Mouse (Mus musculus) testis, postnatal 10 days (tissue): ENCODE results near the gene Olfr24.
"Not testable (repeated sequence)": the region's sequence is repeated elsewhere in the genome, so short reads cannot be mapped to it uniquely, and the experiment has no call there.

Experiments
- DNase-seq: peaks from one replicate; pipeline ENCODE4 v3.0.0; 2021; ENCODE audit warnings: low spot score

The Olfr24 gene

GRCm38 (mm10) chr9:18763896-18764295, at the start of gene Olfr24:
Gene Olfr24 (minus strand): TSS chr9:18763996.
- no peak for DNase-seq

- DNase-seq: no peak
Observed at GRCm38 (mm10) chr9:18785316-18785715, 21.5 kb upstream of the Olfr24 start.

- DNase-seq: peak; percentile 43
Observed at GRCm38 (mm10) chr9:18779476-18779875, 15.7 kb upstream of the Olfr24 start.

- DNase-seq: no peak
Observed at GRCm38 (mm10) chr9:18778981-18779380, 15.2 kb upstream of the Olfr24 start.

GRCm38 (mm10) chr9:18755595-18755994, 8.2 kb downstream of the Olfr24 start:
- no peak for DNase-seq

GRCm38 (mm10) chr9:18744639-18745038, 19.2 kb downstream of the Olfr24 start:
- no peak for DNase-seq

- not testable (repeated sequence) for DNase-seq
Observed at GRCm38 (mm10) chr9:18734177-18734576, 29.6 kb downstream of the Olfr24 start.

- DNase-seq: no peak
Observed at GRCm38 (mm10) chr9:18722712-18723099, 41.1 kb downstream of the Olfr24 start.

- DNase-seq: no peak
Observed at GRCm38 (mm10) chr9:18721931-18722711, 41.7 kb downstream of the Olfr24 start.

GRCm38 (mm10) chr9:18721011-18721410, 42.8 kb downstream of the Olfr24 start:
- no peak for DNase-seq

- no peak for DNase-seq
Observed at GRCm38 (mm10) chr9:18705628-18706027, 58.2 kb downstream of the Olfr24 start.
